Mouse (Mus musculus) ES-Bruce4 (cell line): ENCODE data around the gene Cnga1. TPM values are rescaled to one million over a fixed set of nuclear protein-coding genes. Genes with fewer than 3 reads are reported as not detected.
A peak's percentile ranks its signal among the peaks of the same experiment; 100 is the strongest.
"Not testable (repeated sequence)": the region's sequence is repeated elsewhere in the genome, so short reads cannot be mapped to it uniquely, and the experiment has no call there.

Source experiments
- H3K27ac ChIP-seq: 2 replicates; pipeline ENCODE4 v1.5.1; 2012; ENCODE audit warnings: low read length, inconsistent platforms; ENCODE audit not compliant: insufficient read depth
- H3K27me3 ChIP-seq: 2 replicates; pipeline ENCODE4 v1.6.1; 2012; ENCODE audit warnings: mild to moderate bottlenecking, low read length, inconsistent platforms; ENCODE audit not compliant: control insufficient read depth, poor library complexity, insufficient read depth, severe bottlenecking
- H3K36me3 ChIP-seq: 2 replicates; pipeline ENCODE4 v1.6.1; 2012; ENCODE audit warnings: inconsistent platforms, mild to moderate bottlenecking, low read length, moderate library complexity; ENCODE audit not compliant: control insufficient read depth, poor library complexity, insufficient read depth, severe bottlenecking
- H3K4me1 ChIP-seq: one replicate; pipeline ENCODE4 v1.8.1; 2011; ENCODE audit warnings: low read length; ENCODE audit not compliant: control insufficient read depth, insufficient read depth
- H3K4me3 ChIP-seq: 2 replicates; pipeline ENCODE4 v1.5.1; 2011; ENCODE audit warnings: low read depth, mild to moderate bottlenecking, low read length
- H3K9ac ChIP-seq: 2 replicates; pipeline ENCODE4 v1.6.1; 2012; ENCODE audit warnings: low read depth, mild to moderate bottlenecking, inconsistent platforms; ENCODE audit not compliant: poor library complexity, severe bottlenecking
- H3K9me3 ChIP-seq: replicated peaks from 2 replicates; pipeline ENCODE4 v1.6.1; 2012; ENCODE audit warnings: mild to moderate bottlenecking, low read length, inconsistent platforms; ENCODE audit not compliant: control insufficient read depth, poor library complexity, insufficient read depth, severe bottlenecking
- CTCF ChIP-seq: IDR thresholded peaks from one replicate; pipeline ENCODE4 v1.8.1; 2011; ENCODE audit warnings: low read depth, low read length
- EP300 ChIP-seq: IDR thresholded peaks from 2 replicates; pipeline ENCODE4 v1.6.1; 2011; ENCODE audit warnings: low read depth, low read length; ENCODE audit not compliant: insufficient read depth
- POLR2A ChIP-seq: IDR thresholded peaks from one replicate; pipeline ENCODE4 v1.8.1; 2011; ENCODE audit warnings: low read length; ENCODE audit not compliant: insufficient read depth
- polyA plus RNA-seq: library from polyadenylated mRNA; stranded (reverse); fragments of >200 nt; gene quantifications from 2 replicates; pipeline ENCODE4 v1.2.4, GENCODE M21; 2011; ENCODE audit warnings: low read depth; ENCODE audit not compliant: missing spikeins, insufficient read depth, insufficient read length

The Cnga1 gene
- polyA plus RNA-seq, 1 experiment: 0.30 TPM

- Histone ChIP-seq H3K4me1 (no peaks in the 10 kb centered on the region), H3K27ac (no peak overlapping the region)
Measured at GRCm38 (mm10) chr5:72565621-72566020, 78.5 kb downstream of the Cnga1 start.

GRCm38 (mm10) chr5:72563183-72563582, 80.9 kb downstream of the Cnga1 start:
- not testable (repeated sequence) for H3K36me3 ChIP-seq, H3K9ac ChIP-seq, H3K27ac ChIP-seq, H3K9me3 ChIP-seq, H3K27me3 ChIP-seq, H3K4me1 ChIP-seq, H3K4me3 ChIP-seq

More at GRCm38 (mm10) chr5:72565621-72566020, 78.5 kb downstream of the Cnga1 start:
- no peaks in the 10 kb centered on the region for H3K9me3 ChIP-seq
- no peaks in the 10 kb centered on the region for H3K36me3 ChIP-seq
- no peak overlapping the region for H3K4me3 ChIP-seq
- no peaks in the 10 kb centered on the region; the same call in 1 of the 2 replicates for H3K27me3 ChIP-seq
- H3K9ac ChIP-seq: no peak overlapping the region
- TF ChIP-seq POLR2A (no peak), CTCF (no peak), EP300 (no peak)

DNA sequence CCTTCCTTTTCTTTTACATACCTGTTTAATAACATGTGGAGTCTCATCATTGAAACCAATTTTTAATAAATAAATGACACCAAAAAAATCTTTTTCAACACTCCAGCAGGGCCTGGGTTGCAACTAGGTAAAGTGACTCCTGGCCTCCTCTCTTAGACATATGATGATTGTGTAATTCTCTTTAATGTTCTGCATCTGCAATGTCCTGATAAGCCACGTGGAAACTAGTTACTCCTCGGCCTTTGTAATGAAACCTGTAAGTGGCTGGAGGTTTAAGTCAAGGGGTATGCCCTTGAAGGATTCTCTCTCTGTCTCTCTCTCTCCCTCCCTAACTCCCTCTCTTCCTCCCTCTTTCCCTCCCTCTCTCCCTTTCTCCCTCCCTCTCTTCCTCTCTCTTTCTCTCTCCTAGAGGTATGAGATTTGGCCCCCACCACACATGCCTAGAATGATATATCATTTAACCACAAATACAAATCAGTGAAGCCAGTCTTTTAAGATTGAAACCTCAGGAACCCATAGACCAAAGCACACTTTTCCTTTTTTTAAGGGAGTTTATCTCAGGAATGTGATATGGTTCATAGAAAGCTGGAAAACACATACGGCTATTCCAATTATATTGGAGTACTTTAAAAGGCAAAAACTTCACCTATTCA, 83.0 kb downstream of the Cnga1 start:
- Histone ChIP-seq H3K9me3 (no peaks in the 10 kb centered on the region), H3K27ac (no peak overlapping the region), H3K27me3 (peaks cover 1% of the 10 kb centered on the region; the same call in 1 of the 2 replicates), H3K9ac (no peak overlapping the region), H3K4me3 (no peak overlapping the region), H3K36me3 (no peaks in the 10 kb centered on the region), H3K4me1 (no peaks in the 10 kb centered on the region)
- TF ChIP-seq POLR2A (no peak), CTCF (no peak), EP300 (no peak)

- Histone ChIP-seq H3K4me3 (peak within 1 kb of the TSS; percentile 94), H3K9me3 (no peaks in the 10 kb centered on the region), H3K27ac (no peak within 1 kb of the TSS), H3K4me1 (no peaks in the 10 kb centered on the region), H3K36me3 (no peaks in the 10 kb centered on the region), H3K27me3 (peaks cover 1% of the 10 kb centered on the region; the same call in 1 of the 2 replicates), H3K9ac (peak within 1 kb of the TSS; percentile 73)
- TF ChIP-seq POLR2A: peak; percentile 54
- no peak for TF ChIP-seq EP300
- no peak for TF ChIP-seq CTCF
Measured at GRCm38 (mm10) chr5:72559544-72560049, 84.5 kb downstream of the Cnga1 start, which contains the start of gene Nfxl1. Gene Nfxl1 (minus strand): TSS chr5:72559684.

DNA sequence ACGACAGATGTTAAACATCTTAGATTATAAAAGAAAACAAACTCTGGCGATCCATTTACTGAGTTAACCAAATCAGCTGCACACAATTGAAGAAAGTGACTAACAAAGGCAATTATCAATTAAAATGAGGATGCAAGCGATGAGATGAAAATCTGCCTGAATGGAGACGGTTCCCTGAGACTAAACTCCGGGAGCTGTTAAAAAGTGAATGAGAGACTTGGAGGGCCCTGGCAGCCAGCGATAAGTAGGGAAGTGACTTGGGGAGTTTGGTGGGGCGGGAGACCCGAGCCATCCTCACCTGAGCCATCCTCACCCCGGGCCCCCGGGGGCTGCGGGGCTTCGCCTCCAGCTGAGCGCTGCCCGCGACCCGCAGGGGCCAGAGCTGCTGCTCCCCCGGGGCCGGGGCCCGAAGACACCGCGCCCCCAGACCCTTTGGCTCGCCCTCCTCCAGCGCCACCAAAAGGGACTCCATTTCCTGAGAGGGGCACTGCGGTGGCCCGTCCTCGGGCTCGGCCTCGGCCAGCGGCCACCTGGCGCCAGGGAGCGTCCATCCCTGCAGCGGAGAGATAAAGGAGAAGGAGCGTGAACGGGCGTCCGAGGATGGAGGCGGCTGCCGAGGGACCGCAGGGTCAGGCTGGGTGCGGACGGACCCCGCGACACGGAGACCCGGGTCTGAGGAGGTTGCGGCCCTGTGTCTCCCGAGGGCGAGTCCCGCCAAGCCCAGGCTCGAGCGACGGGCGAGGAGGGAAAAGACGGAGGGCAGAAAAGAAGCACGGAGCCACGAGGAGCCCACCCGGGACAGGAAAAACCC, 85.2 kb downstream of the Cnga1 start:
- Histone ChIP-seq H3K4me3 (peak overlapping the region; percentile 94), H3K36me3 (no peaks in the 10 kb centered on the region), H3K27ac (no peak overlapping the region), H3K4me1 (no peaks in the 10 kb centered on the region), H3K9me3 (no peaks in the 10 kb centered on the region), H3K9ac (peak overlapping the region; percentile 73), H3K27me3 (peaks cover 1% of the 10 kb centered on the region; the same call in 1 of the 2 replicates)
- TF ChIP-seq CTCF (no peak), POLR2A (no peak), EP300 (no peak)

- no peaks in the 10 kb centered on the region for H3K4me1 ChIP-seq
- TF ChIP-seq CTCF: no peak
- TF ChIP-seq EP300: no peak
- TF ChIP-seq POLR2A: no peak
- H3K36me3 ChIP-seq: no peaks in the 10 kb centered on the region
- H3K27me3 ChIP-seq: peaks cover 1% of the 10 kb centered on the region; the same call in 1 of the 2 replicates
- H3K9me3 ChIP-seq: no peaks in the 10 kb centered on the region
- H3K9ac ChIP-seq: no peak overlapping the region
- H3K4me3 ChIP-seq: no peak overlapping the region
- no peak overlapping the region for H3K27ac ChIP-seq
Measured at GRCm38 (mm10) chr5:72556245-72556644, 87.8 kb downstream of the Cnga1 start.

Other genes starting within 250 kb of the Cnga1 start
- 0.24 and 0.63 TPM in 2 replicates for gene Corin, start 139.8 kb downstream of the Cnga1 start, polyA plus RNA-seq
- 43.5 and 57.4 TPM in 2 replicates for gene Nfxl1, start 84.6 kb downstream of the Cnga1 start, polyA plus RNA-seq
- gene Zar1, start 63.0 kb downstream of the Cnga1 start, polyA plus RNA-seq: not detected in 2 replicates
- gene Gm5868, start 56.7 kb downstream of the Cnga1 start, polyA plus RNA-seq: 0.58 TPM in 1 of 2 replicates, not detected in the other
- 0.52 and 0.93 TPM in 2 replicates for gene Nipal1, start 3.5 kb upstream of the Cnga1 start, polyA plus RNA-seq
- not detected in 2 replicates for gene Txk, start 108.5 kb upstream of the Cnga1 start, polyA plus RNA-seq
- 15.8 and 20.6 TPM in 2 replicates for gene Tec, start 224.2 kb upstream of the Cnga1 start, polyA plus RNA-seq